Mouse (Mus musculus) lung, postnatal 0 days (tissue): ENCODE measurements around the gene Slf2.

ENCODE experiments used
- CTCF ChIP-seq: IDR thresholded peaks from 2 replicates; pipeline ENCODE4 v1.5.1; 2016; ENCODE audit warnings: antibody characterized with exemption, mild to moderate bottlenecking
- EP300 ChIP-seq: IDR thresholded peaks from 2 replicates; pipeline ENCODE4 v1.6.1; 2016; ENCODE audit warnings: antibody characterized with exemption, mild to moderate bottlenecking, control low read depth

- TF ChIP-seq CTCF (peak; percentile 96), EP300 (no peak)
Measured at GRCm38 (mm10) chr19:44895245-44895644, 35.7 kb upstream of the Slf2 start.
